Mouse (Mus musculus): ENCODE results near the gene Frmd4a. TPM values are rescaled to one million over a fixed set of nuclear protein-coding genes. Genes with fewer than 3 reads are reported as not detected.

The Frmd4a gene
- total RNA-seq, 2 experiments from 2014 or later: 57.7 to 65.1 TPM

GRCm38 (mm10) chr2:4579357-4580068 is 562.0 kb downstream of the Frmd4a start:
- intact Hi-C loops (cut with DNase I): no loop called here
- TF ChIP-seq CTCF (IDR thresholded peaks at IDR 0.05): no peak
- H3K27ac ChIP-seq: no peak overlapping the region
- H3K4me3 ChIP-seq: no peak overlapping the region
- DNase-seq (ENCODE audit: extremely low spot score in 1 of 2, low spot score in 2 of 2): no peak

GRCm38 (mm10) chr2:4580666-4581065 is 563.1 kb downstream of the Frmd4a start:
- intact Hi-C loops (cut with DNase I): no loop called here
- no peak for DNase-seq (ENCODE audit: extremely low spot score in 1 of 2, low spot score in 2 of 2)
- TF ChIP-seq CTCF (IDR thresholded peaks at IDR 0.05): no peak
- Histone ChIP-seq H3K27ac (no peak overlapping the region), H3K4me3 (no peak overlapping the region)

- DNase-seq (ENCODE audit: extremely low spot score in 1 of 2, low spot score in 2 of 2): no peak
- no peak overlapping the region for H3K4me3 ChIP-seq
- H3K27ac ChIP-seq: no peak overlapping the region
- intact Hi-C loops (cut with DNase I): no loop called here
- no peak for TF ChIP-seq CTCF (IDR thresholded peaks at IDR 0.05)
Measured at GRCm38 (mm10) chr2:4582930-4583329, 565.4 kb downstream of the Frmd4a start.

GRCm38 (mm10) chr2:4584252-4584651 is 566.7 kb downstream of the Frmd4a start:
- no peak overlapping the region for H3K4me3 ChIP-seq
- no peak for TF ChIP-seq CTCF (IDR thresholded peaks at IDR 0.05)
- intact Hi-C loops (cut with DNase I): no loop called here
- H3K27ac ChIP-seq: no peak overlapping the region
- DNase-seq (ENCODE audit: extremely low spot score in 1 of 2, low spot score in 2 of 2): no peak

- no peak for TF ChIP-seq CTCF (IDR thresholded peaks at IDR 0.05)
- no peak overlapping the region for H3K27ac ChIP-seq
- H3K4me3 ChIP-seq: no peak overlapping the region
- DNase-seq (ENCODE audit: extremely low spot score in 1 of 2, low spot score in 2 of 2): no peak
- intact Hi-C loops (cut with DNase I): no loop called here
Measured at GRCm38 (mm10) chr2:4586245-4586644, 568.7 kb downstream of the Frmd4a start.

- Histone ChIP-seq H3K27ac (no peak overlapping the region), H3K4me3 (no peak overlapping the region)
- DNase-seq (ENCODE audit: extremely low spot score in 1 of 2, low spot score in 2 of 2): no peak
- no peak for TF ChIP-seq CTCF (IDR thresholded peaks at IDR 0.05)
- intact Hi-C loops (cut with DNase I): no loop called here
Measured at GRCm38 (mm10) chr2:4587685-4588409, 570.3 kb downstream of the Frmd4a start.

- TF ChIP-seq CTCF (IDR thresholded peaks at IDR 0.05): no peak
- Histone ChIP-seq H3K27ac (no peak overlapping the region), H3K4me3 (no peak overlapping the region)
- DNase-seq (ENCODE audit: extremely low spot score in 1 of 2, low spot score in 2 of 2): no peak
- intact Hi-C loops (cut with DNase I): no loop called here
Measured at GRCm38 (mm10) chr2:4591647-4592046, 574.1 kb downstream of the Frmd4a start.

GRCm38 (mm10) chr2:4592666-4593065 is 575.1 kb downstream of the Frmd4a start:
- Histone ChIP-seq H3K4me3 (no peak overlapping the region), H3K27ac (no peak overlapping the region)
- intact Hi-C loops (cut with DNase I): no loop called here
- TF ChIP-seq CTCF (IDR thresholded peaks at IDR 0.05): no peak
- DNase-seq (ENCODE audit: extremely low spot score in 1 of 2, low spot score in 2 of 2): no peak

GRCm38 (mm10) chr2:4593433-4593832 is 575.9 kb downstream of the Frmd4a start:
- intact Hi-C loops (cut with DNase I): no loop called here
- no peak for DNase-seq (ENCODE audit: extremely low spot score in 1 of 2, low spot score in 2 of 2)
- TF ChIP-seq CTCF (IDR thresholded peaks at IDR 0.05): no peak
- H3K4me3 ChIP-seq: no peak overlapping the region
- no peak overlapping the region for H3K27ac ChIP-seq

- intact Hi-C loops (cut with DNase I): no loop called here
- no peak for TF ChIP-seq CTCF (IDR thresholded peaks at IDR 0.05)
- Histone ChIP-seq H3K27ac (no peak overlapping the region), H3K4me3 (no peak overlapping the region)
- DNase-seq (ENCODE audit: extremely low spot score in 1 of 2, low spot score in 2 of 2): no peak
Measured at GRCm38 (mm10) chr2:4593878-4594387, 576.4 kb downstream of the Frmd4a start.

- intact Hi-C loops (cut with DNase I): no loop called here
Measured at GRCm38 (mm10) chr2:4596992-4597391, 579.5 kb downstream of the Frmd4a start.

More at GRCm38 (mm10) chr2:4596992-4597391, 579.5 kb downstream of the Frmd4a start:
- TF ChIP-seq CTCF (IDR thresholded peaks at IDR 0.05): no peak
- H3K4me3 ChIP-seq: no peak overlapping the region
- no peak overlapping the region for H3K27ac ChIP-seq
- no peak for DNase-seq (ENCODE audit: extremely low spot score in 1 of 2, low spot score in 2 of 2)

Measured in left cerebral cortex, adult 2 months (tissue).